Mouse (Mus musculus): ENCODE data around the gene Nrros.

Nrros gene

DNA sequence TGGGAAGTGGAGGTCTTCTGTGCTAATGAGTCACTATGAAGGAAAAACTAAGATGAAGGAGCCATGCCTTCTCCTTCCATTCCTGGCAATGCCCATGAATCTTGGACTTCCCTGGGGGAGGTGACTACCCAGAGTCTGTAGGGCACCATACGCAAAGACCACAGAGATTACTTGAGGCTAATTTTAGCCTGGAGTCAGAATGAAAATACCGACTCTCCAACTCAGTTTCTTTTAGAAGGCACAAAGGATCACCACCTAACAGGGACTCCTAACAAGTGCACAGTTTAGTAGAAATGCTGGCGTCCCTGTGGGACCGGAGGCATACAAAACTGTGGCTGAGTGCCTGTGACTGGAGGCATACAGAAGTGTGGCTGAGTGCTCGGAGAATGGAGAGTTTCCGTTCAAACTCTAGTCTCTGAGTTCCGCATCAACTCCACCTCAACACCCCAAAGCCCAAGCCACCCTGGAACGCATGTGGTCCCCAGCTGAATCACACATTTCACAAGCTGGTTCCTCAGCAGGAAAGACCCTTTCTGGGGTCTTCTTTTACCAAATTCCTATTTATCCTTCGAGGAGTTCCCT is 4.6 kb downstream of the Nrros start:
- no peak for DNase-seq

DNA sequence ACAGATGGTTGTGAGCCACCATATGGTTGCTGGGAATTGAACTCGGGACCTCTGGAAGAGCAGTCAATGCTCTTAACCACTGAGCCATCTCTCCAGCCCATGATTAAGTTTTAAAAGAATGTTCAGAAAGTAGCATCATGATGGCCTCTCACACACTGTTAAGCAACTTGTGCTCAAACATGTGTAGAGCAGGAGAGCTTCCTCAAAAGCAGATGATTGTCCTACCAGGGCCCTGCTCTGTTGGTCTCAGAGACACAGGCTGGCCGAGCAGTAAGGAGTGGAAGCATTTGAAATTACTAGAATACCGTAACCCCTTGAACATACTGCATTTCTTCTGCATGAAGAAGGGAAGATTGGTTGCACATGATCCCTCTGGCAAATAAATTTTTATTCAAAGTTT is 6.4 kb downstream of the Nrros start:
- no peak for DNase-seq

- DNase-seq, result no peak
Observed at GRCm38 (mm10) chr16:32157369-32157768, 8.0 kb downstream of the Nrros start.

- no peak for DNase-seq
Observed at GRCm38 (mm10) chr16:32156719-32157118, 8.7 kb downstream of the Nrros start.

DNA sequence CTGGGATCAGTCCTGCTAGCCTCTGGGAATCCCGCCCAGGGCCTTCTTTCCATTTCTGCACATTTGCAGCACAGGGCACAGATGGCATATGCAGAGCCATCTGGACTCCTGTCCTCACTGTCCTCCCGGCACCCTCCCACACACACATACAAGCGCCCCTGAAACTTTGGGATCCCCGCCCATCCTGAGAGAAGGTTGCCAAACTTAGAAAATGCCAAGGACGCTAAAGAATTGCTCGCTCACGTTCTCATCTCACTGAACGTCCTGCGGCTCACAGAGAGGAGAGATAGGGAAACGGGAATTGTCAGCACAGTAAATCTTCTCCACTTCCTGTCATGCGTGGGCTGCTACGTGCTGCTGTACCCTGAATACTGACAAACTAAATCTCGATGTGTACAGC is 11.0 kb downstream of the Nrros start:
- peak; percentile 97 for DNase-seq

DNA sequence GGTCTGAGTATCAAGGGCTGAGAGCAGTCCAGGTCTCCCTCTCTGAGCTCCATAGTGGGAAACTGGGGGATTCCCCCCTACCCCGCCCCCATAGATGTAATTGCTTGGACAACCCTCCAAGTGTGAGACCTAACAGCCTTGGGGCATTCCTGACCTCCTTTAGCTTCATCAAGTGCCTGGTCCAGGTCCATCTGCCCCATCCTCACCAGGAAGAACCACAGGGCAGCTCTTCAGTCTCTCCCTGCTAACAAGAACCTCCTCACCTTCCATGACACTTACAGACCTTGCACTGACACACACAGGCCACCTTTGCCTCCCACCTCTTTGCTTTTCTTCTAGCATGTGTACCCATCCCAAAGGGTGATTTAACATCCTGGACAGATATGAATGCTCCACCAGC is 11.4 kb downstream of the Nrros start:
- no peak for DNase-seq

DNA sequence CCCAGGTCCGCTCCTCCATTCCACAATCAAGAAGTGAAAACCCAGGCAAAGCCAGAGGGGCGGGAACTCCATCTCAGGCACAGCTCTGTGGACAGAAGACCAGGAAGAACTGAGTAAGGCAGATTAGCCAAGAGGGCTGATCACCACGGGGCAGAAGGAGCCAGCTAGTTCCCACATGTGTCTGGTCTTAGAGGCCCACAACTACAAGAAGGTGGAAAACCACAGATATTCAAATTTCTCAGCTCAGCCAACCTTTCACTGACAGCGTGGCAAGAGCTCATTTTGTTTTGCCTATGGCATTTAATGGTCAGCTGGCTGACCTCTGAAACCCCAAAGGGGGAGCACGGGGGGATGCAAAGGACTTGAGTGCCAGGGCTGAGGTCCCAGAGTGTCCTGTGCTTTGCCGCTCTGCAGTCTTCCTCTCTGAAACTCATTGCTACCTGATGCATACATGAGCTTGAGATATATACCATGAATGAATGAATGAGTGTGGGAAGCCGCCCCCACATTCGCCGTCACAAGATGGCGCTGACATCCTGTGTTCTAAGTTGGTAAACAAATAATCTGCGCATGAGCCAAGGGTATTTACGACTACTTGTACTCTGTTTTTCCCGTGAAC is 17.7 kb downstream of the Nrros start:
- no peak for DNase-seq

DNA sequence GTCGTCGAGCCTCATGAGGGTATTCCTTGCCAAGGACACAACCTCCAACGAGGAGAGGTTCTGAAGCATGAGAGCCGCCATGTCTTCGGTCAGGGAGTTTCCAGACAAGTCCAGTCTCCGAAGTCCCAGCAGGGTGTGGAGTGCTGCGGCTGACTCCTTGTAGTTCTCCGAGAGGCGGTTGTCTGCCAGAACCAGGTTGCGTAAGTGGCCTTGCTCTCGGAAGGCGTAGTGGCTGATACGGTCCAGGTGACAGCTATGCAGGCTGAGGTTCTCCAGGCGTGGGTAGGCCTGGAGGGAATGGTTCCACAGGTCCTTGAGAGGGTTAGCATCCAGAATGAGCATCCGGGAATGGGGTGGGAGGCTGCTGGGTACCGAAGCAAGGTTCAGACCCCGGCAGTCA is 20.8 kb downstream of the Nrros start:
- DNase-seq, result no peak

GRCm38 (mm10) chr16:32143766-32144165 is 21.6 kb downstream of the Nrros start:
- no peak for DNase-seq

DNA sequence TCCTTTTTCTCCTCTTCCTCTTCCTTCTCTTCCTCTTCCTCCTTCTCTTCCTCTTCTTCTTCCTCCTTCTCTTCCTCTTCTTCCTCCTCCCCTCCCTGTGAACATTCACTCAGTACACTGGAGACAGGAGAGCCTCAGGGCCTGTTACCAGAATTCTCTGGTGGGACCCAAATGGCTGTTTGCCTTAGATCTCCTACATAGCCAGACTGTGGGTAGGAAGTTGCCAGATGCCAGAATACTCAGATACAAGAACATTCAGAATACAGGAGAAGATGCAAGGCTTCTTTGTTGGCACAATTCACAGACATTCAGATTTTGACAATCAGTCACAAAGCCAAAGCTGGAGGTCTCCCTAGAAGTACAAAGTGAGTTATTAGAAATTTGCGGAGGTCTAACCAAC is 26.4 kb downstream of the Nrros start:
- DNase-seq, result no peak

- no peak for DNase-seq
Observed at GRCm38 (mm10) chr16:32135842-32136357, 29.5 kb downstream of the Nrros start.

GRCm38 (mm10) chr16:32133148-32133547 is 32.2 kb downstream of the Nrros start:
- DNase-seq, result no peak

DNA sequence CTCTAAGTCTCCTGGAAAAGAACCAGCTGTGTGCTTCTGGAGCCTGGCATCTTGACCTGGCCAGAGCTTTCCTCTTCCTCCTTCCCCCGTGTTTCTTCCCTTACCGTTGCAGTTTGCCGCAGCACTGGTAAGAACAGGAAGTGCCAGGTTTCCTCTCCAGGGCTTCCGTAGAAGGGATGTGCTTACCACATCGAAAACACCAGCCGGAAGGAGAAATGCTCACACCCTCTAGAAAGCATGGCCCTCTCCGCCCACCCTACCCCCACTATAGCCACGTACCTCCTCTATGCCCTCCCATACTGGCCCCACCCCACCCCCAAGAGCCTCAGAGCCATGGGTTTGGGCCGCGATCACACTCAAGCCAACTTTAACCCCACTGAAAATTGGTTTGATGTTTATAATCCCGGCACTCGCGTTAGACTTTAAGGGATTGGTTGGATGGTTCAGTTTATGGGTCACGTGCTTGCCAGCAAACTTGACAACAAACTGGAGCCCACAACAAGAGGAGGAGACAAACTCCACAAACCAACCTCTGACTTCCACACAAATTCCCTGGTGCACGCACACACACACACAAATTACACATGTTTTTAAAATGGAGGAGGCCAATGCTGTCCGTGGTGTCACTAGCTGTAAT is 35.1 kb downstream of the Nrros start:
- DNase-seq, result no peak

GRCm38 (mm10) chr16:32129449-32130189 is 35.8 kb downstream of the Nrros start:
- DNase-seq, result no peak

DNA sequence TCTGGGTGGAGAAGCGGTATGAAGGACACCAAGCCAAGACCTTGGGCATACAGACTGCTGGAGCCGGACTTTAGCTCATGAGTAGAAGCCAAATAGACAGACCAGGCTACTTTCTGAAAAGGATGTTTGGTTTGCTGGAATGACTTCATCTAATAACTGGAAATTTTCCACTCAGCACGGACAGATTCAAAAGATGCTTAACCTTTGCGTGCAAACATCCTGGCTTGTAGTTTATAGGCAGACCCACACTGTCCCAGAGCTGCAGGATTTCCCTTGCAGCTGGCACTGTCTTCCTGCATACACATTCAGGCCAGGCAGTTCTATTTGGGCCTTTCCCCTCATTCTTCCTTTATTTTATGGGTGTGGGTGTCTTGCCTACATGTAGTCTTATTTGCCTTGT is 38.3 kb downstream of the Nrros start:
- DNase-seq, result no peak

DNA sequence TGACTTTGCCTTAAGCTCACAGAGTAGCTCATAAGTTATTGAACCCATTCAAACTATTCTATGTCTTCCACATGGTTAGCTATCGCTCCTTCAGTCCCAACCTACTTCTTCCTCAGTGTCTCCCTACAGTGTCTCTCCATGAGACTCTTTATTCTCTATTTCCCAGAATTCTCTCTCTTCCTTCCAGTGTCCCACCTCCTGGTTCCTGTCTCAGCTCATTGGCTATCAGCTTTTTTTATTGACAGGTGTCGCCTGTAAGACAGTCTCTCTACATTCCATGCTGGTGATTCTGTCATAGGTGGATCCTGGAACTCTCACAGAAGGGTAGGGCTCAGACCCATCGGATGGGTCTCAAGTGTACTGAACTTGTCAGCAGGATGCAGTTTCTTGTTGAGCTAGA is 40.0 kb downstream of the Nrros start:
- DNase-seq, result no peak

DNA sequence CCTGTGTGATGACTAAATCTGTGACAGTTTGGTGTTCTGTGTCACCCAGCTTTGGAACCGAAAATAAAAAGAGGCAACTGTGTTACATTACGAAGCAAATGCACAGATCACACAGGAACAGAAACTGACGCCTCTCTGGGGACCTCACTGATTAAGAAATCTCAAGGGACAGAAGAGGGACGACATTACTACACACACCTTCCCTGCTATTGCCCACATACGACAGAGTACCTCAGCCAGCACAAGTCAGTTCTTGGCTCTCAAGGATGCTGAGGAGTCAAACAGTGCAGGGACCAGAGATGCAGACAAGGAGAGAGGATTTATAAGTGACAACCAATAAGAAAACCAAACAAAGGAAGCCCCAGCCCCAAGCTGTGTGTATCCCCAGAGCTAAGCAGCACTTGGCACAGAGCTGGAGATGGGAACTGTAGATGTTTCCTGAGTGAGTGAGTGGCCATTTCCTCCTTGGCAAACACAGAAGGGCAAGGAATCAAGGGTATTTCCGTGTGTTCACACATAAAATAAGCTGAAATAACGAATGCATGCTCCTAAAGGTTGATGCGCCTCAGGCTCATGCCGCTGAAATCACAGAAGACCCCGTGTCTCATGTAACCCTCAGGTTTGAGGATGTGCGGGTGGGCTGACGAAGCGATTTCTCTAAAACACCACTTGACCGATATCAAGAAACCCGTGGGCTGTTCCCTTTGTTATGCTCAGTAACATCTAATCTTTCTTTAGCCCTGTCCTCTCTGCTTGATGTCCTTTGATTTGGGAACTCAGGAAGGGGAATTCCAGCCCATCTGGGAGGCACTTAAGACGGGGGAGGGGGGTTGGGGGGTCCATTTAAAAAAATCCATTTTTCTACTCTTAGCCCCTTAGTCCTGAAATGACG is 40.7 kb downstream of the Nrros start:
- DNase-seq, result no peak

DNA sequence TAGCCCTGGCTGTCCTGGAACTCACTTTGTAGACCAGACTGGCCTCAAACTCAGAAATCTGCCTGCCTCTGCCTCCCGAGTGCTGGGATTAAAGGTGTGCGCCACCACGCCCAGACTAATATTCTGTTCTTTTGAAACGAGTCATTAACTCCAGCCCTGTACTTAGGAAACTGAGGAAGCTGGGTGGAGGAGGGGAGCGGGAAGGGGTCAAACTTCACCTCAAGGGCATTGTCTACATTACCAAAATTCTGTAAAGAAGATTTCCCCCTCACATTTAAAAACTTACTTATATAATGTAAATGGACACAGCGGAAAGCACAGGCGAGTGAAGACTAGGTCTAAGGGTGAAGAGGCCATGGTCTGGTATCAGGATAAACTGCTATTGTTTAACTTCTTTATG is 41.4 kb downstream of the Nrros start:
- no peak for DNase-seq

DNA sequence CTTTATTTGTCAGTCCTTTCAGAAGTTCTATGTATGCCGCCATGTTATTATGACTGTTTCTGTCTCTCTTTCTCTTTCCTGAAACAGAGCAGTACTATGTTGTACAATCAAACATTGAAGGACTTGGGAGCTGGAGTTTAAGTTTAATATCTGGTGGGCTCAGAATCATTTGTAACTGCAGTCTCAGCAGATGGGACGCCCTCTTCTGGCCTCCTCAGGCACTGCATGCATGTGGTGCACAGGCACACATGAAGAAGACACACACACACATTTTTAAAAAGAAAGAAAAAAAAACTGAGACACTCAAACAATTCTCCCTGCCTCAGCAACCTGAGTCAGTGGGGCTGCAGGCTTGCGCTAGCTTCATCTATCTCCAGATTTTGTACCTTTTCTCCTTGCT is 44.9 kb downstream of the Nrros start:
- no peak for DNase-seq

DNA sequence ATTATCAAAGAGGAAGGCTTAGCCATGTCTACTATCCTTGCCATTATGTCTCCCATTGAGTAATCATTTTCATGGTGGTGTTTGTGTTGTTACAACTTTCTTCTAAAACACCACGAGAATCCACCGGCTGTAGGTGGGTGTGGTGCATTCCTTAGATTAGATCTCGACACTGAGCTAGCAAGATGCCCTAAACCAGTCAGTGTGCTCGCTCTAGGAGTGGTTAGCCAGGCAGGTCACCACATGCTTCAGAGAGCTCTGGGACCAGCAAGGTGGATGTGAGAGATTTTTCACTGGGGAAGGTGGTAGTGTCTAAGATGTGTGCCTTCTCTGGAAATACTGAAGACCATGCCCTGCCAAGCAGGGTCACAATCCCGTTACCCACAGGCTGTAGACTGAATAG is 49.2 kb downstream of the Nrros start:
- no peak for DNase-seq

DNA sequence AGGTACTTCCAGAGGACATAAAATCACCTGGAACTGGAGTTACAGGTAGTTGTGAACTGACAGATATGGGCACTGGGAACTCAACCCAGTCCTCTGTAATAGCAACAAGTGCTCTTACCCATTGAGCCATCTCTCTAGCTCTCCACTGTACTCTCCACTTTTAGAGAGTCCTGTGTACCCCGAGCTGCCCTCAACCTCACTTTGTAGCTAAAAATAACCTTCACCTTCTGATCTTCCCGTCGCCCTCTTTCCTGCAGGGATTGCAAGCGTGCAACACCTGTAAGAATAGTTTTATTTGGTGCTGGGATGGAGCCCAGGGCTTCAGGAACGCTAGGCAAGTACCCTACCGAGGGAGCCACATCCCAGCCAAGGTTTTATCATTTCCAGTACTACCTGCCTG is 49.6 kb downstream of the Nrros start:
- no peak for DNase-seq

DNA sequence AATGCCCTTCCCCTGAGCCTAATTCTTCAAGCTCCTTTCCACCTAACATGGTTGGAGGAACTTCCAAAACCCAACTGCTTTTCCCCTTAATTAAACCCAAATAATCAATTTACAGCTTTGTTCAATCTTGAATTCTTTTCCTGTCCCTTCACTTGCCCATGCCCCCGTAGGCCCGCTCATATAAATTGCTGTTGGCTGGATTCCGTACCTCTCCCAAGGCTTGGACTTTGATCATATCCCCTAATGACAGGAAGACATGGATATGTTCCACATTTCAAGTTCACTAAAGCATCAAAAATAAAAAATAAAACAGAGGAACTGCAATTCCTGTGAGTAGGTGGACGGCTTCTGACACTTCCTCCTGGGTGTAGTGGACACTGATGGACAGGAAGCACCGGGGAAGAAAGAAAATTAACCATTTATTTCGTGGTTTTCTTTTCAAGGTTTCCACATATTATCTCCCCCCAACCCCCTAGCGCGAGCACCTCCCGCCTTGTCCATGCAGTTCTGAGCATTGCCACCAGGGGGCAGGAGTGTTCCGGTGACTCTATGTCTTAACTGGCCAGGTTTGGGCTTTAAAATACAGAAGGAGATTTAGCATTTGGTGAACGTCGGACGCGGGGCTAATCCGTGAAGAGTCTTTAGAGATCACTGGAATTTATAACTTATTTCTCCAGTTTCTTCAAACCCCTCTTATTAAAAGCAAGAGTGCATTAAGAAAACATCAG is 50.3 kb downstream of the Nrros start:
- DNase-seq, result peak; percentile 74

All from cerebellum, adult 11 months (tissue).